Mouse (Mus musculus): ENCODE data around the gene 5730596B20Rik. TPM values are rescaled to one million over a fixed set of nuclear protein-coding genes. Genes with fewer than 3 reads are reported as not detected.

Gene 5730596B20Rik
- polyA plus RNA-seq, 1 experiment: not detected

GRCm38 (mm10) chr6:52212556-52213118 is 35.3 kb downstream of the 5730596B20Rik start:
- whole genome bisulfite sequencing: 2% methylated on average over 22 of the region's 22 CpGs
- Histone ChIP-seq H3K27ac (ENCODE audit: control insufficient read depth, insufficient read depth, low read depth, low read length, poor library complexity) (peak overlapping the region; percentile 50), H3K4me1 (ENCODE audit: control insufficient read depth, insufficient read depth, low read length) (no peaks in the 10 kb centered on the region; the same call in 1 of the 2 replicates), H3K4me3 (replicated peaks; ENCODE audit: control insufficient read depth, low read depth, low read length) (peak overlapping the region; percentile 71)
- TF ChIP-seq POLR2A (IDR thresholded peaks at IDR 0.05; ENCODE audit: borderline replicate concordance, control insufficient read depth, low read depth, low read length) (no peak), CTCF (IDR thresholded peaks at IDR 0.05; ENCODE audit: control insufficient read depth, insufficient read depth, low read length) (no peak)

GRCm38 (mm10) chr6:52213119-52213986 is 36.1 kb downstream of the 5730596B20Rik start, which contains the start of the genes Hoxa3 and Gm28308:
Gene Hoxa3 (minus strand): TSS chr6:52213336.
Gene Gm28308 (minus strand): TSS chr6:52213339.
- WGBS: 2% methylated on average over 38 of the region's 38 CpGs
- TF ChIP-seq POLR2A (IDR thresholded peaks at IDR 0.05; ENCODE audit: borderline replicate concordance, control insufficient read depth, low read depth, low read length) (no peak; the same call in 1 of the 2 replicates), CTCF (IDR thresholded peaks at IDR 0.05; ENCODE audit: control insufficient read depth, insufficient read depth, low read length) (no peak)
- Histone ChIP-seq H3K4me1 (ENCODE audit: control insufficient read depth, insufficient read depth, low read length) (no peaks in the 10 kb centered on the region; the same call in 1 of the 2 replicates), H3K27ac (ENCODE audit: control insufficient read depth, insufficient read depth, low read depth, low read length, poor library complexity) (peak within 1 kb of the TSS; percentile 50), H3K4me3 (replicated peaks; ENCODE audit: control insufficient read depth, low read depth, low read length) (peak within 1 kb of the TSS; percentile 71)

GRCm38 (mm10) chr6:52214271-52214670 is 37.0 kb downstream of the 5730596B20Rik start:
- no peak overlapping the region for H3K27ac ChIP-seq (ENCODE audit: control insufficient read depth, insufficient read depth, low read depth, low read length, poor library complexity)
- TF ChIP-seq CTCF (IDR thresholded peaks at IDR 0.05; ENCODE audit: control insufficient read depth, insufficient read depth, low read length) (no peak), POLR2A (IDR thresholded peaks at IDR 0.05; ENCODE audit: borderline replicate concordance, control insufficient read depth, low read depth, low read length) (no peak)
- H3K4me3 ChIP-seq (replicated peaks; ENCODE audit: control insufficient read depth, low read depth, low read length): no peak overlapping the region
- 37% methylated on average over 5 of the region's 5 CpGs for WGBS
- no peaks in the 10 kb centered on the region; the same call in 1 of the 2 replicates for H3K4me1 ChIP-seq (ENCODE audit: control insufficient read depth, insufficient read depth, low read length)

GRCm38 (mm10) chr6:52215070-52215469 is 37.8 kb downstream of the 5730596B20Rik start:
- Histone ChIP-seq H3K4me1 (ENCODE audit: control insufficient read depth, insufficient read depth, low read length) (no peaks in the 10 kb centered on the region), H3K4me3 (replicated peaks; ENCODE audit: control insufficient read depth, low read depth, low read length) (no peak overlapping the region), H3K27ac (ENCODE audit: control insufficient read depth, insufficient read depth, low read depth, low read length, poor library complexity) (no peak overlapping the region)
- 76% methylated on average over 3 of the region's 3 CpGs for WGBS
- TF ChIP-seq CTCF (IDR thresholded peaks at IDR 0.05; ENCODE audit: control insufficient read depth, insufficient read depth, low read length) (no peak), POLR2A (IDR thresholded peaks at IDR 0.05; ENCODE audit: borderline replicate concordance, control insufficient read depth, low read depth, low read length) (no peak)

GRCm38 (mm10) chr6:52215771-52216535 is 38.7 kb downstream of the 5730596B20Rik start:
- Histone ChIP-seq H3K27ac (ENCODE audit: control insufficient read depth, insufficient read depth, low read depth, low read length, poor library complexity) (no peak overlapping the region), H3K4me3 (replicated peaks; ENCODE audit: control insufficient read depth, low read depth, low read length) (no peak overlapping the region), H3K4me1 (ENCODE audit: control insufficient read depth, insufficient read depth, low read length) (no peaks in the 10 kb centered on the region)
- TF ChIP-seq CTCF (IDR thresholded peaks at IDR 0.05; ENCODE audit: control insufficient read depth, insufficient read depth, low read length) (no peak), POLR2A (IDR thresholded peaks at IDR 0.05; ENCODE audit: borderline replicate concordance, control insufficient read depth, low read depth, low read length) (no peak)
- 7% methylated on average over 30 of the region's 30 CpGs for WGBS

GRCm38 (mm10) chr6:52216691-52217458 is 39.6 kb downstream of the 5730596B20Rik start:
- Histone ChIP-seq H3K4me3 (replicated peaks; ENCODE audit: control insufficient read depth, low read depth, low read length) (no peak overlapping the region), H3K4me1 (ENCODE audit: control insufficient read depth, insufficient read depth, low read length) (no peaks in the 10 kb centered on the region), H3K27ac (ENCODE audit: control insufficient read depth, insufficient read depth, low read depth, low read length, poor library complexity) (peak overlapping the region; percentile 17; the same call in 1 of the 2 replicates)
- TF ChIP-seq POLR2A (IDR thresholded peaks at IDR 0.05; ENCODE audit: borderline replicate concordance, control insufficient read depth, low read depth, low read length) (no peak), CTCF (IDR thresholded peaks at IDR 0.05; ENCODE audit: control insufficient read depth, insufficient read depth, low read length) (no peak)
- WGBS: under 1% methylated on average over 60 of the region's 60 CpGs

GRCm38 (mm10) chr6:52217459-52217768 is 40.1 kb downstream of the 5730596B20Rik start:
- TF ChIP-seq POLR2A (IDR thresholded peaks at IDR 0.05; ENCODE audit: borderline replicate concordance, control insufficient read depth, low read depth, low read length): peak; percentile 49; the same call in 1 of the 2 replicates
- TF ChIP-seq CTCF (IDR thresholded peaks at IDR 0.05; ENCODE audit: control insufficient read depth, insufficient read depth, low read length): no peak

More at GRCm38 (mm10) chr6:52217459-52217768, 40.1 kb downstream of the 5730596B20Rik start:
- Histone ChIP-seq H3K27ac (ENCODE audit: control insufficient read depth, insufficient read depth, low read depth, low read length, poor library complexity) (no peak overlapping the region), H3K4me1 (ENCODE audit: control insufficient read depth, insufficient read depth, low read length) (no peaks in the 10 kb centered on the region), H3K4me3 (replicated peaks; ENCODE audit: control insufficient read depth, low read depth, low read length) (no peak overlapping the region)
- under 1% methylated on average over 25 of the region's 25 CpGs for WGBS

Measured in bone marrow, adult 2 months (tissue).